Mouse (Mus musculus) gastrocnemius, adult 18-20 months (tissue): ENCODE results near the gene Churc1. TPM values are rescaled to one million over a fixed set of nuclear protein-coding genes. Genes with fewer than 3 reads are reported as not detected.

Source experiments
- DNase-seq: peaks from one replicate; pipeline ENCODE4 v3.0.0; 2021; ENCODE audit warnings: low spot score
- total RNA-seq, 2 experiments: library from RNA; stranded (reverse); gene quantifications; 2 replicates each; pipeline ENCODE4 v1.2.3; 2021

Gene Churc1
- total RNA-seq, 2 experiments from 2014 or later: 56.7 to 60.1 TPM

- DNase-seq: no peak
These were observed 59.9 kb downstream of the Churc1 start for GRCm38 (mm10) chr12:76825283-76825682.

- no peak for DNase-seq
These were observed 67.4 kb downstream of the Churc1 start for GRCm38 (mm10) chr12:76832704-76833103.

Other genes with a start within 250 kb of the Churc1 start
- gene Plekhg3, start 234.6 kb upstream of the Churc1 start, total RNA-seq: 1 to 10 TPM; 5.2 to 5.3 TPM
- gene Sptb, start 55.0 kb upstream of the Churc1 start, total RNA-seq: 100 to 1,000 TPM; 158 to 172 TPM
- 10 to 100 TPM; 11.7 to 12.1 TPM for gene Fntb, start 51 bp downstream of the Churc1 start, total RNA-seq
- gene Gpx2, start 30.0 kb downstream of the Churc1 start, total RNA-seq: not detected
- 1 to 10 TPM; 1.7 to 3.1 TPM for gene Rab15, start 57.4 kb downstream of the Churc1 start, total RNA-seq
- gene Max, start 196.7 kb downstream of the Churc1 start, total RNA-seq: 10 to 100 TPM; 30.1 to 36.7 TPM